Mouse (Mus musculus) ES-E14 (cell line): ENCODE measurements at regions not wholly inside any gene's neighbourhood (a gene's known extent, or its start where the extent isn't known, plus 50 kb on each side); places are given as distances from the start of the nearest gene placed in this dataset.
"Not testable (repeated sequence)": the region's sequence is repeated elsewhere in the genome, so short reads cannot be mapped to it uniquely, and the experiment has no call there.

Experiments
- DNase-seq: peaks from one replicate; pipeline ENCODE4 v3.0.0-alpha.2; 2013; ENCODE audit warnings: low read depth, low spot score
- H3K27ac ChIP-seq: 2 replicates; pipeline ENCODE4 v1.5.1; 2012; ENCODE audit warnings: low read depth, mild to moderate bottlenecking, low read length, moderate library complexity, mixed read lengths; ENCODE audit not compliant: poor library complexity, insufficient read depth, severe bottlenecking
- H3K36me3 ChIP-seq: 2 replicates; pipeline ENCODE4 v1.6.1; 2012; ENCODE audit warnings: mild to moderate bottlenecking, low read length, moderate library complexity, mixed read lengths; ENCODE audit not compliant: control insufficient read depth, poor library complexity, insufficient read depth, severe bottlenecking
- H3K4me1 ChIP-seq, 2 experiments: fragments of 150-350 bp in 1 of 2; sonication (generic) in 1 of 2; 2 replicates each; pipeline ENCODE4 v1.6.1; 2012; ENCODE audit warnings: low read length in 2 of 2, mild to moderate bottlenecking in 1 of 2, mixed read lengths in 1 of 2; ENCODE audit not compliant: control insufficient read depth in 2 of 2, insufficient read depth in 2 of 2, poor library complexity in 1 of 2
- H3K4me3 ChIP-seq, 2 experiments: fragments of 150-350 bp in 1 of 2; sonication (generic) in 1 of 2; 2 replicates each; pipeline ENCODE4 v1.5.1; 2012; ENCODE audit warnings: low read length in 2 of 2, low read depth in 1 of 2, mild to moderate bottlenecking in 1 of 2, mixed read lengths in 1 of 2; ENCODE audit not compliant: insufficient read depth in 1 of 2, poor library complexity in 1 of 2, severe bottlenecking in 1 of 2
- H3K9ac ChIP-seq: 2 replicates; pipeline ENCODE4 v1.6.1; 2012; ENCODE audit warnings: low read depth, mild to moderate bottlenecking, low read length, mixed read lengths; ENCODE audit not compliant: poor library complexity, insufficient read depth, severe bottlenecking
- H3K9me3 ChIP-seq: fragments of 150-350 bp; sonication (generic); 2 replicates; pipeline ENCODE4 v1.6.1; 2012; ENCODE audit warnings: low read depth, mild to moderate bottlenecking, low read length; ENCODE audit not compliant: control insufficient read depth, insufficient read depth
- CHD2 ChIP-seq: IDR thresholded peaks from 2 replicates; pipeline ENCODE4 v1.6.1; 2014; ENCODE audit warnings: mild to moderate bottlenecking, low read depth, low read length, inconsistent platforms
- HCFC1 ChIP-seq: IDR thresholded peaks from 2 replicates; pipeline ENCODE4 v1.6.1; 2012; ENCODE audit warnings: low read length, inconsistent platforms, borderline replicate concordance; ENCODE audit not compliant: insufficient read depth
- MAFK ChIP-seq: IDR thresholded peaks from 2 replicates; pipeline ENCODE4 v1.6.1; 2014; ENCODE audit warnings: mild to moderate bottlenecking, low read depth, low read length, inconsistent platforms; ENCODE audit not compliant: insufficient read depth
- ZC3H11A ChIP-seq: IDR thresholded peaks from 2 replicates; pipeline ENCODE4 v1.6.1; 2012; ENCODE audit warnings: low read depth, mild to moderate bottlenecking, inconsistent platforms, low read length, borderline replicate concordance
- ZNF384 ChIP-seq: IDR thresholded peaks from 2 replicates; pipeline ENCODE4 v1.6.1; 2012; ENCODE audit warnings: low read depth, low read length, inconsistent platforms
- in situ Hi-C, 2 experiments: fragments of 600-800 bp; cut with MboI; formaldehyde crosslinking; loops; one replicate each; pipeline ENCODE4 v1.15.1; 2025; ENCODE audit warnings: low sequenced_read_pairs in 2 of 2, inconsistent platforms in 1 of 2; ENCODE audit not compliant: unreplicated experiment in 2 of 2

GRCm38 (mm10) chr13:85988633-85989032, 58.1 kb downstream of the Cox7c start:
- no peak overlapping the region for H3K4me3 ChIP-seq
- DNase-seq: no peak
- in situ Hi-C loops: no loop called here

GRCm38 (mm10) chr13:85982089-85982488, 64.6 kb downstream of the Cox7c start:
- Histone ChIP-seq H3K4me1 (no peaks in the 10 kb centered on the region), H3K9ac (no peak overlapping the region), H3K9me3 (no peaks in the 10 kb centered on the region), H3K27ac (no peak overlapping the region), H3K4me3 (no peak overlapping the region), H3K36me3 (no peaks in the 10 kb centered on the region)
- no peak for DNase-seq
- in situ Hi-C loops: no loop called here
- no peak for TF ChIP-seq ZNF384
- TF ChIP-seq CHD2: no peak
- no peak for TF ChIP-seq ZC3H11A

More at GRCm38 (mm10) chr13:85988633-85989032, 58.1 kb downstream of the Cox7c start:
- no peak overlapping the region for H3K27ac ChIP-seq
- TF ChIP-seq ZC3H11A: 0 out of 2 replicates have a peak, but pooled peaks have one; percentile 20
- TF ChIP-seq MAFK: no peak
- peak; percentile 86 for TF ChIP-seq ZNF384
- no peaks in the 10 kb centered on the region for H3K4me1 ChIP-seq
- H3K9me3 ChIP-seq: no peaks in the 10 kb centered on the region
- no peak overlapping the region for H3K9ac ChIP-seq
- no peaks in the 10 kb centered on the region for H3K36me3 ChIP-seq

GRCm38 (mm10) chr13:85964005-85964404, 82.7 kb downstream of the Cox7c start:
- H3K4me1 ChIP-seq, in situ Hi-C loops, H3K9ac ChIP-seq, DNase-seq, H3K9me3 ChIP-seq, H3K4me3 ChIP-seq, H3K36me3 ChIP-seq, H3K27ac ChIP-seq: not testable (repeated sequence)

GRCm38 (mm10) chr13:85955284-85955683, 91.4 kb downstream of the Cox7c start:
- no peak overlapping the region for H3K9ac ChIP-seq
- H3K9me3 ChIP-seq: no peaks in the 10 kb centered on the region
- no peak for DNase-seq
- in situ Hi-C loops: no loop called here
- H3K27ac ChIP-seq: no peak overlapping the region
- H3K4me3 ChIP-seq: no peak overlapping the region
- no peaks in the 10 kb centered on the region for H3K4me1 ChIP-seq
- TF ChIP-seq ZNF384 (no peak), ZC3H11A (no peak), HCFC1 (no peak), CHD2 (no peak), MAFK (no peak)
- H3K36me3 ChIP-seq: no peaks in the 10 kb centered on the region

GRCm38 (mm10) chr13:85952896-85953295, 93.8 kb downstream of the Cox7c start:
- Histone ChIP-seq H3K9me3 (no peaks in the 10 kb centered on the region), H3K9ac (no peak overlapping the region), H3K4me3 (no peak overlapping the region), H3K36me3 (no peaks in the 10 kb centered on the region), H3K27ac (no peak overlapping the region), H3K4me1 (no peaks in the 10 kb centered on the region)
- TF ChIP-seq MAFK (peak; percentile 60; the same call in 1 of the 2 replicates), ZC3H11A (no peak)
- in situ Hi-C loops: no loop called here
- no peak for DNase-seq
